Mouse (Mus musculus) forebrain, embryonic 16.5 days (tissue): ENCODE measurements around the gene Rmnd5b. TPM values are rescaled to one million over a fixed set of nuclear protein-coding genes. Genes with fewer than 3 reads are reported as not detected.

Experiments used
- ATAC-seq: fragments of 200-750 bp; cut with Nextera tagmentation; 2 replicates; pipeline ENCODE4 v1.8.0; 2017; ENCODE audit warnings: mild to moderate bottlenecking, moderate library complexity
- H3K27ac ChIP-seq: fragments of 300-500 bp; sonication (generic); 2 replicates; pipeline ENCODE4 v1.5.1; 2014; ENCODE audit warnings: low read length, control low read depth
- H3K27me3 ChIP-seq: fragments of 300-500 bp; sonication (generic); replicated peaks from 2 replicates; pipeline ENCODE4 v1.6.1; 2014; ENCODE audit warnings: low read length; ENCODE audit not compliant: control insufficient read depth, insufficient read depth
- H3K36me3 ChIP-seq: fragments of 300-500 bp; sonication (generic); 2 replicates; pipeline ENCODE4 v1.6.1; 2014; ENCODE audit not compliant: control insufficient read depth, insufficient read depth
- H3K4me1 ChIP-seq: fragments of 300-500 bp; sonication (generic); replicated peaks from 2 replicates; pipeline ENCODE4 v1.6.1; 2014; ENCODE audit warnings: low read length; ENCODE audit not compliant: control insufficient read depth, insufficient read depth
- H3K4me2 ChIP-seq: fragments of 300-500 bp; sonication (generic); 2 replicates; pipeline ENCODE4 v1.6.1; 2014; ENCODE audit warnings: mild to moderate bottlenecking, low read length, control low read depth
- H3K4me3 ChIP-seq: fragments of 300-500 bp; sonication (generic); replicated peaks from 2 replicates; pipeline ENCODE4 v1.5.1; 2014; ENCODE audit warnings: mild to moderate bottlenecking, low read length, control low read depth
- H3K9ac ChIP-seq: fragments of 300-500 bp; sonication (generic); replicated peaks from 2 replicates; pipeline ENCODE4 v1.6.1; 2014; ENCODE audit warnings: low read depth, low read length, control low read depth
- H3K9me3 ChIP-seq: fragments of 300-500 bp; sonication (generic); 2 replicates; pipeline ENCODE4 v1.6.1; 2016; ENCODE audit warnings: low read length; ENCODE audit not compliant: control insufficient read depth
- WGBS: fragments of 180-500 bp; shearing (Covaris S2); extraction: QIAGEN DNeasy Blood & Tissue Kit; methylation state at CpG from one replicate; pipeline ENCODE4 v1.1.7; 2014; 5-methylcytosine and 5-hydroxymethylcytosine counted together
- polyA plus RNA-seq: library from polyadenylated mRNA; unstranded; fragments of >200 nt; fragmentation: Nextera tagmentation; extraction: Ambion mirVana; gene quantifications from 2 replicates; pipeline ENCODE4 v1.2.1, GENCODE M21; 2015

The Rmnd5b gene
- polyA plus RNA-seq, 1 experiment from 2014 or later: 85.6 TPM

- 79% methylated on average over 7 of the region's 7 CpGs for WGBS
- H3K36me3 ChIP-seq: peaks cover 50% of the 10 kb centered on the region
- no peak overlapping the region for H3K4me3 ChIP-seq
- H3K27ac ChIP-seq: no peak overlapping the region
- H3K27me3 ChIP-seq: no peaks in the 10 kb centered on the region
- H3K4me2 ChIP-seq: no peak overlapping the region
- no peaks in the 10 kb centered on the region for H3K9me3 ChIP-seq
- H3K4me1 ChIP-seq: no peaks in the 10 kb centered on the region
- no peak for ATAC-seq
- H3K9ac ChIP-seq: no peak overlapping the region
Measured at GRCm38 (mm10) chr11:51591168-51591567, 44.5 kb downstream of the Rmnd5b start.

GRCm38 (mm10) chr11:51590002-51590401 lies 45.7 kb downstream of the Rmnd5b start:
- ATAC-seq: no peak
- Histone ChIP-seq H3K9me3 (no peaks in the 10 kb centered on the region), H3K27me3 (no peaks in the 10 kb centered on the region), H3K27ac (no peak overlapping the region), H3K4me2 (no peak overlapping the region), H3K9ac (no peak overlapping the region), H3K4me3 (no peak overlapping the region), H3K36me3 (peaks cover 39% of the 10 kb centered on the region), H3K4me1 (peaks cover 9% of the 10 kb centered on the region)

- H3K4me2 ChIP-seq: no peak overlapping the region
- no peak overlapping the region for H3K9ac ChIP-seq
- 96% methylated on average over 3 of the region's 3 CpGs for WGBS
- H3K27ac ChIP-seq: no peak overlapping the region
- no peak overlapping the region for H3K4me3 ChIP-seq
- peaks cover 30% of the 10 kb centered on the region for H3K36me3 ChIP-seq
- ATAC-seq: no peak
- H3K4me1 ChIP-seq: peaks cover 14% of the 10 kb centered on the region
- H3K9me3 ChIP-seq: no peaks in the 10 kb centered on the region
- no peaks in the 10 kb centered on the region for H3K27me3 ChIP-seq
Measured at GRCm38 (mm10) chr11:51588833-51589232, 46.9 kb downstream of the Rmnd5b start.

- Histone ChIP-seq H3K4me2 (no peak overlapping the region), H3K4me3 (no peak overlapping the region), H3K27me3 (no peaks in the 10 kb centered on the region), H3K36me3 (peaks cover 20% of the 10 kb centered on the region), H3K9ac (no peak overlapping the region), H3K27ac (no peak overlapping the region), H3K9me3 (no peaks in the 10 kb centered on the region), H3K4me1 (peaks cover 14% of the 10 kb centered on the region)
- 84% methylated on average over 1 of the region's 1 CpGs for WGBS
- no peak for ATAC-seq
Measured at GRCm38 (mm10) chr11:51587059-51587458, 48.6 kb downstream of the Rmnd5b start.

- no peak overlapping the region for H3K27ac ChIP-seq
- H3K9me3 ChIP-seq: no peaks in the 10 kb centered on the region
- no peak overlapping the region for H3K4me2 ChIP-seq
- no peak overlapping the region for H3K4me3 ChIP-seq
- 87% methylated on average over 13 of the region's 13 CpGs for WGBS
- no peaks in the 10 kb centered on the region for H3K27me3 ChIP-seq
- no peak overlapping the region for H3K9ac ChIP-seq
- peaks cover 13% of the 10 kb centered on the region for H3K36me3 ChIP-seq
- H3K4me1 ChIP-seq: peaks cover 14% of the 10 kb centered on the region
- ATAC-seq: no peak
Measured at GRCm38 (mm10) chr11:51586411-51586810, 49.3 kb downstream of the Rmnd5b start.

GRCm38 (mm10) chr11:51585608-51586252 lies 50.0 kb downstream of the Rmnd5b start:
- Histone ChIP-seq H3K36me3 (peaks cover 11% of the 10 kb centered on the region; the same call in 1 of the 2 replicates), H3K4me2 (peak overlapping the region; percentile 88), H3K4me1 (peaks cover 14% of the 10 kb centered on the region), H3K27ac (peak overlapping the region; percentile 96; the same call in 1 of the 2 replicates), H3K9ac (peak overlapping the region; percentile 80), H3K9me3 (no peaks in the 10 kb centered on the region), H3K4me3 (peak overlapping the region; percentile 70; the same call in 1 of the 2 replicates), H3K27me3 (no peaks in the 10 kb centered on the region)
- WGBS: 62% methylated on average over 8 of the region's 8 CpGs
- ATAC-seq: no peak

GRCm38 (mm10) chr11:51584431-51585248 lies 51.1 kb downstream of the Rmnd5b start, which contains the start of gene Phykpl:
Phykpl (plus strand) TSS chr11:51584757.
- Histone ChIP-seq H3K4me1 (peaks cover 14% of the 10 kb centered on the region), H3K9me3 (no peaks in the 10 kb centered on the region), H3K4me3 (peak within 1 kb of the TSS; percentile 70), H3K27ac (peak within 1 kb of the TSS; percentile 96), H3K4me2 (peak within 1 kb of the TSS; percentile 88), H3K27me3 (no peaks in the 10 kb centered on the region), H3K36me3 (peaks cover 11% of the 10 kb centered on the region; the same call in 1 of the 2 replicates), H3K9ac (peak within 1 kb of the TSS; percentile 80)
- ATAC-seq: peak; percentile 94
- under 1% methylated on average over 59 of the region's 59 CpGs for WGBS

- peak overlapping the region; percentile 70 for H3K4me3 ChIP-seq
- peaks cover 14% of the 10 kb centered on the region for H3K4me1 ChIP-seq
- H3K36me3 ChIP-seq: peaks cover 11% of the 10 kb centered on the region; the same call in 1 of the 2 replicates
- no peaks in the 10 kb centered on the region for H3K27me3 ChIP-seq
- peak overlapping the region; percentile 96 for H3K27ac ChIP-seq
- H3K9me3 ChIP-seq: no peaks in the 10 kb centered on the region
- peak overlapping the region; percentile 80 for H3K9ac ChIP-seq
- peak; percentile 26 for ATAC-seq
- 6% methylated on average over 9 of the region's 9 CpGs for WGBS
- H3K4me2 ChIP-seq: peak overlapping the region; percentile 88
Measured at GRCm38 (mm10) chr11:51584057-51584430, 51.7 kb downstream of the Rmnd5b start.

- ATAC-seq: no peak
- no peak overlapping the region for H3K4me3 ChIP-seq
Measured at GRCm38 (mm10) chr11:51582713-51583112, 53.0 kb downstream of the Rmnd5b start.

More at GRCm38 (mm10) chr11:51582713-51583112, 53.0 kb downstream of the Rmnd5b start:
- H3K27ac ChIP-seq: no peak overlapping the region
- no peaks in the 10 kb centered on the region for H3K27me3 ChIP-seq
- no peak overlapping the region for H3K4me2 ChIP-seq
- peaks cover 14% of the 10 kb centered on the region for H3K4me1 ChIP-seq
- peaks cover 7% of the 10 kb centered on the region; the same call in 1 of the 2 replicates for H3K36me3 ChIP-seq
- no peaks in the 10 kb centered on the region for H3K9me3 ChIP-seq
- 24% methylated on average over 8 of the region's 8 CpGs for WGBS
- no peak overlapping the region for H3K9ac ChIP-seq
